Mouse (Mus musculus) right cerebral cortex, postnatal 14 days (tissue): ENCODE data around the gene Lcn12.
A peak's percentile ranks its signal among the peaks of the same experiment; 100 is the strongest.

Source experiments
- DNase-seq: peaks from one replicate; pipeline ENCODE4 v3.0.0; 2022

Gene Lcn12

GRCm38 (mm10) chr2:25492988-25493387 lies 723 bp downstream of the Lcn12 start:
- DNase-seq: no peak

- no peak for DNase-seq
Measured at GRCm38 (mm10) chr2:25488671-25489068, 5.0 kb downstream of the Lcn12 start.

- DNase-seq: no peak
Measured at GRCm38 (mm10) chr2:25487965-25488670, 5.6 kb downstream of the Lcn12 start.

GRCm38 (mm10) chr2:25484901-25485647 lies 8.6 kb downstream of the Lcn12 start:
- no peak for DNase-seq

GRCm38 (mm10) chr2:25482969-25483368 lies 10.7 kb downstream of the Lcn12 start:
- no peak for DNase-seq

GRCm38 (mm10) chr2:25480541-25480940 lies 13.2 kb downstream of the Lcn12 start:
- DNase-seq: no peak

GRCm38 (mm10) chr2:25479551-25480311 lies 14.0 kb downstream of the Lcn12 start:
- DNase-seq: no peak

- no peak for DNase-seq
Measured at GRCm38 (mm10) chr2:25477967-25478675, 15.6 kb downstream of the Lcn12 start.

- DNase-seq: no peak
Measured at GRCm38 (mm10) chr2:25477541-25477940, 16.2 kb downstream of the Lcn12 start.

GRCm38 (mm10) chr2:25472550-25472949 lies 21.2 kb downstream of the Lcn12 start:
- DNase-seq: no peak

GRCm38 (mm10) chr2:25469969-25470368 lies 23.7 kb downstream of the Lcn12 start, which contains the start of gene Ptgds:
Gene Ptgds, minus strand, starts transcription at chr2:25470046.
- no peak for DNase-seq

GRCm38 (mm10) chr2:25468962-25469915 lies 24.5 kb downstream of the Lcn12 start:
- DNase-seq: peak; percentile 50

- DNase-seq: no peak
Measured at GRCm38 (mm10) chr2:25467606-25468303, 26.0 kb downstream of the Lcn12 start.

- no peak for DNase-seq
Measured at GRCm38 (mm10) chr2:25465816-25466635, 27.7 kb downstream of the Lcn12 start.

- DNase-seq: no peak
Measured at GRCm38 (mm10) chr2:25465256-25465655, 28.5 kb downstream of the Lcn12 start.

GRCm38 (mm10) chr2:25463630-25464029 lies 30.1 kb downstream of the Lcn12 start:
- DNase-seq: no peak

GRCm38 (mm10) chr2:25461407-25461806 lies 32.3 kb downstream of the Lcn12 start:
- DNase-seq: no peak

GRCm38 (mm10) chr2:25460551-25461309 lies 33.0 kb downstream of the Lcn12 start, which contains the start of gene Paxx:
Gene Paxx, minus strand, starts transcription at chr2:25461094.
- peak; percentile 92 for DNase-seq

- DNase-seq: peak; percentile 47
Measured at GRCm38 (mm10) chr2:25460135-25460534, 33.6 kb downstream of the Lcn12 start.
